Mouse (Mus musculus): ENCODE data around the gene Coa5.

The Coa5 gene

GRCm38 (mm10) chr1:37429366-37430296, at the start of gene Coa5, which contains the start of gene Unc50:
Gene Coa5 (minus strand): TSS chr1:37430103.
Gene Unc50 (plus strand): TSS chr1:37430139.
- peak; percentile 95 to 96 for DNase-seq (ENCODE audit: low spot score in 2 of 2)

DNA sequence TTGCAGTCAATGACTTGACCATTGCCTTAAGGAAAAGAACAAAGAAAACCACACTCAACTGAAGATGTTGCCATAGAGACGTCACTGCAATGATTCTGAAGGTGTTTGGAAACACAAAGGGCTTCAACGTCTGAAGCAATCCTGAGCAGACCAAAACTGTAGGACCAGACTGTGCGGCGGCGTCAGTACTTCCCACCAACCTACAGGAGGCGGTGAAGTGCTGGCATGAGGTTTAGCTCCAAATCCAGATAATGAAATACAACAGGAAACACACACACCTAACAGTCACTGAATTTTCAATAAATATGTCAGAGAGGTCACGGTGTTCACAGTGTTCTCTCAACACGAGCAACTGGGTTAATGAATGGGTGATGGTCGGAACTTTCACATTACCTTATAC, 49.2 kb upstream of the Coa5 start:
- no peak for DNase-seq (ENCODE audit: low spot score in 2 of 2)

- DNase-seq (ENCODE audit: low spot score in 2 of 2): no peak
These were observed 48.5 kb upstream of the Coa5 start for GRCm38 (mm10) chr1:37478416-37478815.

GRCm38 (mm10) chr1:37477928-37478327, 48.0 kb upstream of the Coa5 start:
- DNase-seq (ENCODE audit: low spot score in 2 of 2): peak; percentile 62 to 68

DNA sequence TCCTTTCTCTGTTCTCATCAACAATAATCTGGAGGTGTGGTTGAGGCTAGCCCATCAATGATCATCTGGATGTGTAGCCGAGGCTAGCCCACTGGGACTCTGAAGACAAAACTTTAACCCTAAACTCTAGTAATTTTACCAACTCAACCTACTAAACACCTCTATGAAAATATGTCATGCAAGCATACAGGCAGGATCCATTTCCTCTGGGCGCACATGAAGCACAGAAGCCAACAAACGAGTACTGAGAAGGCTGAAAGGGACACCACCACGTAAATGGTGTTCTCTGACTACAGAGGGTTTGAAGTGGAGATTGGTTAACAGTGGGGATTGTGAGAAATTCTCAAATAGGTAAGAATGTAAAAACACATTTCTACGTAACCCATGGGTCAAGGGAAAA, 47.3 kb upstream of the Coa5 start:
- DNase-seq (ENCODE audit: low spot score in 2 of 2): no peak

GRCm38 (mm10) chr1:37475312-37475711, 45.4 kb upstream of the Coa5 start:
- no peak for DNase-seq (ENCODE audit: low spot score in 2 of 2)

GRCm38 (mm10) chr1:37474634-37475190, 44.8 kb upstream of the Coa5 start:
- DNase-seq (ENCODE audit: low spot score in 2 of 2): no peak

GRCm38 (mm10) chr1:37474046-37474445, 44.1 kb upstream of the Coa5 start:
- DNase-seq (ENCODE audit: low spot score in 2 of 2): peak; percentile 75 to 78

DNA sequence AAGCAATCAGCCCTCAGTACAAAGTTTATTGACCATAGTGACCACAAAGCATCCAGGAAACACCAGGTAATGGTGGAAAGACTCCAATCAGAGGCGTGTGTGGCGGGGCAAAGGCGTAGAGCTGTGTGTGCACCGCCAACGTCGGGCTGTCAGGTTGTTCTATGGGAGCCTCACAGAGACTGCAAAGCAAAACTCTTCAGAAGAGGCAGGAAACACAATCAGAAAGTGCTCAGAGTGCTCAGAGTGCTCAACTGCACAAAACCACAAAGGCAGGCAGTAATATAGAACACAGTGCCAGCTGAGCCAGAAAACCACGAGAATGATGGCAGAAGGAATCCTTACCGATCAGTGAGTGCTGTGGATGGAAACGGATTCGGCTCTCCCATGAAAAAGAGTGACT, 43.3 kb upstream of the Coa5 start:
- peak in 1 of 2 experiments; percentile 56 for DNase-seq (ENCODE audit: low spot score in 2 of 2)

GRCm38 (mm10) chr1:37471179-37472148, 41.6 kb upstream of the Coa5 start:
- DNase-seq (ENCODE audit: low spot score in 2 of 2): no peak

GRCm38 (mm10) chr1:37469007-37469406, 39.1 kb upstream of the Coa5 start:
- no peak for DNase-seq (ENCODE audit: low spot score in 2 of 2)

DNA sequence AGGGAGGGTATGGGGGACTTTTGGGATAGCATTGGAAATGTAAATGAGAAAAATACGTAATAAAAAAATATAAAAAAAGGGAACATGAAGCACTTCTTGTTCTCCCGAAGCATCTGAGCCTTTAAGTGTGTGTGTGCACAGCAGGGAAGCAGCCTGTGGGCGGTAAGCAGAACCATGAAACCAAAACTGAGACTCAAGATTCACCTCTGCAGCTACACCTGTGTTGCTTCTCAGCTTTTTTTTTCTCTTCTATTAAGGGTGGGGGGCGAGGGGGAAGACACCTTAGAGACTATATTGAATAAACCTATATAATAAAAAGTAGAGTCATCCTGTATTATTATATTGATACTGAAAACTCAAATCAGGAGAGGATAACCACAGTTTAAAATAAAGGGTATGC, 37.9 kb upstream of the Coa5 start:
- DNase-seq (ENCODE audit: low spot score in 2 of 2): no peak

DNA sequence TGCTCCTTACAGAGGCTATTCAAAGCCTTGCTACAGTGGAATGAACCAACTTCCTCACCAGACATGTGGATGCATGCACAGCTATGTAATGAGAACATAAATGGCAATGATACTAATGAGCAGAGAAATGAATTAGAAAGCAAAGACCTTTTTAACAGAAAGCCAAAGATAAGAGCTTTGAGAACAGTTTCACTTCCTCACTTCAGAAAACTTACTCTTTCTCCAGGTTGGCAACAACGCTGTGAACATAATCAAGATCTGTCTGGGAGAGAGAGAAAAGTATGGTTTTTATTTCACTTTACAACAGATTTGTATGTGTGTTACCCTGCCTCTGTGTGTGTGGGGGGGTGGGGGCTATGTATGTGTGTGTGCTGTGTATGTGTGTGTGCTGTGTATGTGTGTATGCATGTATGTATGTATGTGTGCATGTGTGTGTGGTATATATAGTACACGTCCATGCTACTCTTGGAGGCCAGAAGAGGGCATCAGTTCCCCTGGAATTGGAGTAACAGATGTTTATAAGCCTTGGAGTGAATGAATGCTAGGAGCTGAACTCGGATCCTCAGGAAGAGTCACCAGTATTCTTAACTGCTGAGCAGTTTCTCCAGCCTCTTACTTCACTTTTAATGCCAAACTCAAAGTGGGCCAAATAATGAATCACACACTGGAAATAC, 36.6 kb upstream of the Coa5 start:
- no peak for DNase-seq (ENCODE audit: low spot score in 2 of 2)

DNA sequence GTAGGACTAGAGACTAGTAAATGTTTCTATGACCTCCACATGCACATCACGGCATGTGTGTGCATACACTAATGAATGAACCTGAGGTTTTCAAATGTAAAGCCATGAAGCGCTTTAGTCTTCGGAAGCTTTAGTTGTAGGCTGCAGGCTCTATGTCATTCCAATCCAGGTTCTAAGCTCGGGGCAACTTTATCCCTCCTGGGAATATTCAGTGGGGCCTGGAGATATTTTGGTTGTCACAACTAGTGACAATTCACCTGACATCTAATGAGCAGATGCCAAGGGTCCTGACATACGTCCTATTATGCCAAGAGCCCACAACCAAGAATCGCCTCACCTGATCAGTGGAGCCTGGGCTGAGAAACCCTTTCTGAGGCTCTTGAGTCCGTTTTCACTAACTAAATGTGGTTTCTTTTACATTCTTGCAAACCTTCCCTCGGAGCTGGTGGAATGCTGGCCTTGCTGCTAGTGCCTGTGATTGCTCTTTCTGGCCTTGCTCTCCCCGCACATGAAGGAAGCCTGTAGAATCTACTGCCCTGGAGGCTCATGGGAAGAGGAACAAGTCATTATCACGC, 35.1 kb upstream of the Coa5 start:
- DNase-seq (ENCODE audit: low spot score in 2 of 2): no peak

GRCm38 (mm10) chr1:37457546-37457945, 27.6 kb upstream of the Coa5 start:
- DNase-seq (ENCODE audit: low spot score in 2 of 2): no peak

GRCm38 (mm10) chr1:37451270-37451669, 21.4 kb upstream of the Coa5 start:
- no peak for DNase-seq (ENCODE audit: low spot score in 2 of 2)

GRCm38 (mm10) chr1:37448361-37449095, 18.6 kb upstream of the Coa5 start:
- peak; percentile 50 to 58 for DNase-seq (ENCODE audit: low spot score in 2 of 2)

GRCm38 (mm10) chr1:37442848-37443835, 13.2 kb upstream of the Coa5 start:
- no peak for DNase-seq (ENCODE audit: low spot score in 2 of 2)

DNA sequence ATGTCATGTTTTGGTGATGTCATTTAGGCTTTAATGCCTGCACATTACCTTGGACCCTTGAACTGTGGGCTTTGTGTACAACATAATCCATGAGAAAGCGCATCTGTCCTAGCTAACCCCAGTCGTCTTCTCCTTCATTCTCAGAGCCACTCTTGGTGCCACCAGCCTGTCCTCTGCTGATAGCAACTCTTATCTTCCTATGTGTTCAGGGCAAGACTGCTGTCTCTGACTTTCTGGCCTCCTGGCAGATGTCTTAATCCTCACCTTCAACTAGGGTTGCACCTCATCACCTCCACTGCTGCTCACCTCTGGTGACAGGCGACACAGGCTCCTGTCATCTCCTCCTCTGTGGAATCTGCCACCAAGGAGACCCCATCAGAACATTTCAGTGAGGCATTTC, 6.5 kb upstream of the Coa5 start:
- DNase-seq (ENCODE audit: low spot score in 2 of 2): peak in 1 of 2 experiments; percentile 8

Data from spleen, postnatal 36 days (tissue).